Mouse (Mus musculus): ENCODE measurements at regions not wholly inside any gene's neighbourhood (a gene's known extent, or its start where the extent isn't known, plus 50 kb on each side); places are given as distances from the start of the nearest gene placed in this dataset.

GRCm38 (mm10) chr8:26349231-26349630 lies 229.9 kb downstream of the Gm45692 start:
- Histone ChIP-seq H3K9me3 (replicated peaks) (no peaks in the 10 kb centered on the region), H3K36me3 (replicated peaks) (no peaks in the 10 kb centered on the region), H3K4me3 (ENCODE audit: low read depth, low read length) (no peak overlapping the region), H3K4me1 (ENCODE audit: insufficient read depth, low read depth, low read length) (no peaks in the 10 kb centered on the region), H3K27me3 (ENCODE audit: insufficient read depth, low read length) (no peaks in the 10 kb centered on the region; the same call in 1 of the 2 replicates)
- ATAC-seq (ENCODE audit: extremely low read depth, insufficient number of reproducible peaks, low FRiP score, poor library complexity, severe bottlenecking) (no peak), DNase-seq (ENCODE audit: low spot score) (no peak)
- TF ChIP-seq TAL1 (conservative IDR thresholded peaks at IDR 0.05; ENCODE audit: low read depth, low read length) (no peak), CTCF (IDR thresholded peaks at IDR 0.05; ENCODE audit: low read depth, low read length) (no peak), POLR2AphosphoS5 (IDR thresholded peaks at IDR 0.05; ENCODE audit: insufficient replicate concordance, low read depth, low read length) (no peak), GATA2 (IDR thresholded peaks at IDR 0.05; ENCODE audit: borderline replicate concordance, low read depth, low read length) (no peak), GATA1 (IDR thresholded peaks at IDR 0.05; ENCODE audit: borderline replicate concordance, low read length) (no peak)

- TF ChIP-seq GATA1 (IDR thresholded peaks at IDR 0.05; ENCODE audit: borderline replicate concordance, low read length) (no peak), POLR2AphosphoS5 (IDR thresholded peaks at IDR 0.05; ENCODE audit: insufficient replicate concordance, low read depth, low read length) (no peak), CTCF (IDR thresholded peaks at IDR 0.05; ENCODE audit: low read depth, low read length) (no peak), GATA2 (IDR thresholded peaks at IDR 0.05; ENCODE audit: borderline replicate concordance, low read depth, low read length) (no peak), TAL1 (conservative IDR thresholded peaks at IDR 0.05; ENCODE audit: low read depth, low read length) (no peak)
- H3K4me3 ChIP-seq (ENCODE audit: low read depth, low read length): no peak overlapping the region
- no peaks in the 10 kb centered on the region for H3K4me1 ChIP-seq (ENCODE audit: insufficient read depth, low read depth, low read length)
- no peaks in the 10 kb centered on the region for H3K36me3 ChIP-seq (replicated peaks)
- no peak for DNase-seq (ENCODE audit: low spot score)
- H3K27me3 ChIP-seq (ENCODE audit: insufficient read depth, low read length): no peaks in the 10 kb centered on the region; the same call in 1 of the 2 replicates
- ATAC-seq (ENCODE audit: extremely low read depth, insufficient number of reproducible peaks, low FRiP score, poor library complexity, severe bottlenecking): no peak
- H3K9me3 ChIP-seq (replicated peaks): no peaks in the 10 kb centered on the region
Measured at GRCm38 (mm10) chr8:26349854-26350253, 230.5 kb downstream of the Gm45692 start.

- TF ChIP-seq CTCF (IDR thresholded peaks at IDR 0.05; ENCODE audit: low read depth, low read length) (no peak), POLR2AphosphoS5 (IDR thresholded peaks at IDR 0.05; ENCODE audit: insufficient replicate concordance, low read depth, low read length) (no peak), TAL1 (conservative IDR thresholded peaks at IDR 0.05; ENCODE audit: low read depth, low read length) (no peak), GATA2 (IDR thresholded peaks at IDR 0.05; ENCODE audit: borderline replicate concordance, low read depth, low read length) (no peak), GATA1 (IDR thresholded peaks at IDR 0.05; ENCODE audit: borderline replicate concordance, low read length) (no peak)
- Histone ChIP-seq H3K4me3 (ENCODE audit: low read depth, low read length) (no peak overlapping the region), H3K27me3 (ENCODE audit: insufficient read depth, low read length) (no peaks in the 10 kb centered on the region; the same call in 1 of the 2 replicates), H3K36me3 (replicated peaks) (no peaks in the 10 kb centered on the region), H3K4me1 (ENCODE audit: insufficient read depth, low read depth, low read length) (no peaks in the 10 kb centered on the region), H3K9me3 (replicated peaks) (no peaks in the 10 kb centered on the region)
- DNase-seq (ENCODE audit: low spot score): no peak
- no peak for ATAC-seq (ENCODE audit: extremely low read depth, insufficient number of reproducible peaks, low FRiP score, poor library complexity, severe bottlenecking)
Measured at GRCm38 (mm10) chr8:26350616-26351015, 231.3 kb downstream of the Gm45692 start.

- DNase-seq (ENCODE audit: low spot score): no peak
- TF ChIP-seq GATA2 (IDR thresholded peaks at IDR 0.05; ENCODE audit: borderline replicate concordance, low read depth, low read length) (no peak), CTCF (IDR thresholded peaks at IDR 0.05; ENCODE audit: low read depth, low read length) (no peak), GATA1 (IDR thresholded peaks at IDR 0.05; ENCODE audit: borderline replicate concordance, low read length) (no peak), POLR2AphosphoS5 (IDR thresholded peaks at IDR 0.05; ENCODE audit: insufficient replicate concordance, low read depth, low read length) (no peak)
- no peaks in the 10 kb centered on the region; the same call in none of the 2 replicates for H3K27me3 ChIP-seq (ENCODE audit: insufficient read depth, low read length)
- no peak overlapping the region for H3K4me3 ChIP-seq (ENCODE audit: low read depth, low read length)
- H3K36me3 ChIP-seq (replicated peaks): no peaks in the 10 kb centered on the region
- no peaks in the 10 kb centered on the region for H3K4me1 ChIP-seq (ENCODE audit: insufficient read depth, low read depth, low read length)
- no peak for ATAC-seq (ENCODE audit: extremely low read depth, insufficient number of reproducible peaks, low FRiP score, poor library complexity, severe bottlenecking)
- H3K9me3 ChIP-seq (replicated peaks): no peaks in the 10 kb centered on the region
Measured at GRCm38 (mm10) chr8:26351643-26352540, 232.6 kb downstream of the Gm45692 start.

- no peak overlapping the region for H3K4me3 ChIP-seq (ENCODE audit: low read depth, low read length)
- TF ChIP-seq TAL1 (conservative IDR thresholded peaks at IDR 0.05; ENCODE audit: low read depth, low read length): no peak
- no peak for TF ChIP-seq GATA1 (IDR thresholded peaks at IDR 0.05; ENCODE audit: borderline replicate concordance, low read length)
- TF ChIP-seq CTCF (IDR thresholded peaks at IDR 0.05; ENCODE audit: low read depth, low read length): no peak
- TF ChIP-seq GATA2 (IDR thresholded peaks at IDR 0.05; ENCODE audit: borderline replicate concordance, low read depth, low read length): no peak
- no peak for TF ChIP-seq POLR2AphosphoS5 (IDR thresholded peaks at IDR 0.05; ENCODE audit: insufficient replicate concordance, low read depth, low read length)
- H3K27me3 ChIP-seq (ENCODE audit: insufficient read depth, low read length): no peaks in the 10 kb centered on the region; the same call in none of the 2 replicates
- DNase-seq (ENCODE audit: low spot score) (no peak), ATAC-seq (ENCODE audit: extremely low read depth, insufficient number of reproducible peaks, low FRiP score, poor library complexity, severe bottlenecking) (no peak)
- no peaks in the 10 kb centered on the region for H3K9me3 ChIP-seq (replicated peaks)
- H3K36me3 ChIP-seq (replicated peaks): no peaks in the 10 kb centered on the region
- H3K4me1 ChIP-seq (ENCODE audit: insufficient read depth, low read depth, low read length): no peaks in the 10 kb centered on the region
Measured at GRCm38 (mm10) chr8:26352541-26353010, 233.2 kb downstream of the Gm45692 start.

- Histone ChIP-seq H3K36me3 (replicated peaks) (no peaks in the 10 kb centered on the region), H3K4me3 (ENCODE audit: low read depth, low read length) (no peak overlapping the region), H3K9me3 (replicated peaks) (no peaks in the 10 kb centered on the region), H3K4me1 (ENCODE audit: insufficient read depth, low read depth, low read length) (no peaks in the 10 kb centered on the region), H3K27me3 (ENCODE audit: insufficient read depth, low read length) (no peaks in the 10 kb centered on the region; the same call in 1 of the 2 replicates)
- DNase-seq (ENCODE audit: low spot score): no peak
- no peak for ATAC-seq (ENCODE audit: extremely low read depth, insufficient number of reproducible peaks, low FRiP score, poor library complexity, severe bottlenecking)
- no peak for TF ChIP-seq TAL1 (conservative IDR thresholded peaks at IDR 0.05; ENCODE audit: low read depth, low read length)
Measured at GRCm38 (mm10) chr8:26353476-26353875, 234.1 kb downstream of the Gm45692 start.
